Mouse (Mus musculus) skeletal muscle tissue, postnatal 0 days (tissue): Measurements from ENCODE around the gene Crx. TPM values are rescaled to one million over a fixed set of nuclear protein-coding genes. Genes with fewer than 3 reads are reported as not detected.

ENCODE experiments used
- polyA plus RNA-seq: library from polyadenylated mRNA; unstranded; fragments of >200 nt; fragmentation: Nextera tagmentation; extraction: Ambion mirVana; gene quantifications from 2 replicates; pipeline ENCODE4 v1.2.1, GENCODE M21; 2015

Crx gene
- polyA plus RNA-seq: not detected in 2 replicates

GRCm38 (mm10) chr7:15879756-15880155, at the start of gene Crx:
TSS of gene Crx (minus strand) at chr7:15879968.

GRCm38 (mm10) chr7:15922220-15922773, 42.5 kb upstream of the Crx start, which contains the start of gene Selenow:
TSS of gene Selenow (minus strand) at chr7:15922402.

GRCm38 (mm10) chr7:15882317-15882716, 2.5 kb upstream of the Crx start, which contains the start of gene Crxos:
TSS of gene Crxos (plus strand) at chr7:15882617.

GRCm38 (mm10) chr7:15839578-15839977, 40.2 kb downstream of the Crx start, which contains the start of gene Obox6:
TSS of gene Obox6 (minus strand) at chr7:15839678.

Other genes starting within 250 kb of the Crx start
- not detected in 2 replicates for gene Obox3, start 240.1 kb downstream of the Crx start, polyA plus RNA-seq
- not detected in 2 replicates for gene Obox5, start 129.8 kb downstream of the Crx start, polyA plus RNA-seq
- gene Obox6, start 40.3 kb downstream of the Crx start, polyA plus RNA-seq: not detected in 2 replicates
- not detected in 2 replicates for gene Crxos, start 2.6 kb upstream of the Crx start, polyA plus RNA-seq
- 1,000 and 1,017 TPM in 2 replicates for gene Selenow, start 42.4 kb upstream of the Crx start, polyA plus RNA-seq
- 158 and 170 TPM in 2 replicates for gene Nop53, start 66.1 kb upstream of the Crx start, polyA plus RNA-seq
- 66.9 and 87.8 TPM in 2 replicates for gene Ehd2, start 87.6 kb upstream of the Crx start, polyA plus RNA-seq
- 3.2 TPM in 2 replicates for gene Bicra, start 168.0 kb upstream of the Crx start, polyA plus RNA-seq
- not detected in 2 replicates for gene Zfp541, start 181.8 kb upstream of the Crx start, polyA plus RNA-seq
- 183 and 189 TPM in 2 replicates for gene Napa, start 218.5 kb upstream of the Crx start, polyA plus RNA-seq
- gene Kptn, start 239.9 kb upstream of the Crx start, polyA plus RNA-seq: 12.5 and 12.6 TPM in 2 replicates
- gene Slc8a2, start 249.9 kb upstream of the Crx start, polyA plus RNA-seq: 0.04 and 0.06 TPM in 2 replicates